Mouse (Mus musculus): ENCODE measurements at regions not wholly inside any gene's neighbourhood (a gene's known extent, or its start where the extent isn't known, plus 50 kb on each side); places are given as distances from the start of the nearest gene placed in this dataset.

GRCm38 (mm10) chr10:46826012-46826411, 1248.4 kb downstream of the Hace1 start:
- DNase-seq (ENCODE audit: low spot score in 2 of 2): no peak

GRCm38 (mm10) chr10:46826639-46827038, 1249.0 kb downstream of the Hace1 start:
- peak; percentile 6 to 39 for DNase-seq (ENCODE audit: low spot score in 2 of 2)

GRCm38 (mm10) chr10:46827109-46827812, 1249.6 kb downstream of the Hace1 start:
- no peak for DNase-seq (ENCODE audit: low spot score in 2 of 2)

- no peak for DNase-seq (ENCODE audit: low spot score in 2 of 2)
Measured at GRCm38 (mm10) chr10:46828164-46828563, 1250.5 kb downstream of the Hace1 start.

- no peak for DNase-seq (ENCODE audit: low spot score in 2 of 2)
Measured at GRCm38 (mm10) chr10:46845578-46846314, 1268.1 kb downstream of the Hace1 start.

All from layer of hippocampus, postnatal 10 days (tissue).